Mouse (Mus musculus) MEL (cell line): ENCODE measurements around the gene Itgb6. TPM values are rescaled to one million over a fixed set of nuclear protein-coding genes. Genes with fewer than 3 reads are reported as not detected.

Source experiments
- DNase-seq: peaks from one replicate; pipeline ENCODE4 v3.0.0; 2011; ENCODE audit warnings: low read depth, low spot score
- H3K27ac ChIP-seq: 2 replicates; pipeline ENCODE4 v1.5.1; 2012; ENCODE audit warnings: low read depth, mild to moderate bottlenecking, control low read depth, low read length, moderate library complexity; ENCODE audit not compliant: control insufficient read depth
- H3K27me3 ChIP-seq, 2 experiments: fragments of 150-350 bp in 1 of 2; sonication (generic) in 1 of 2; 2 replicates each; pipeline ENCODE4 v1.6.1; 2012; ENCODE audit warnings: low read length in 2 of 2, mild to moderate bottlenecking in 2 of 2, improper control_type of control experiment in 1 of 2, moderate library complexity in 1 of 2; ENCODE audit not compliant: insufficient read depth in 2 of 2, control insufficient read depth in 1 of 2
- H3K36me3 ChIP-seq, 2 experiments: 2 replicates each; pipeline ENCODE4 v1.6.1; 2012 to 2014; ENCODE audit warnings: low read length in 2 of 2, improper control_type of control experiment in 1 of 2, inconsistent platforms in 1 of 2, mild to moderate bottlenecking in 1 of 2; ENCODE audit not compliant: insufficient read depth in 2 of 2, control insufficient read depth in 1 of 2
- H3K4me1 ChIP-seq, 2 experiments: fragments of 150-350 bp in 1 of 2; sonication (generic) in 1 of 2; 2 replicates each; pipeline ENCODE4 v1.6.1; 2012; ENCODE audit warnings: low read length in 2 of 2, improper control_type of control experiment in 1 of 2, mild to moderate bottlenecking in 1 of 2; ENCODE audit not compliant: insufficient read depth in 2 of 2, control insufficient read depth in 1 of 2
- H3K4me3 ChIP-seq, 2 experiments: fragments of 150-350 bp in 1 of 2; sonication (generic) in 1 of 2; 2 replicates each; pipeline ENCODE4 v1.5.1; 2012; ENCODE audit warnings: low read depth in 2 of 2, low read length in 2 of 2, mild to moderate bottlenecking in 2 of 2, moderate library complexity in 2 of 2, control low read depth in 1 of 2, improper control_type of control experiment in 1 of 2; ENCODE audit not compliant: control insufficient read depth in 1 of 2, insufficient read depth in 1 of 2
- H3K79me2 ChIP-seq: 2 replicates; pipeline ENCODE4 v1.6.1; 2012; ENCODE audit warnings: mild to moderate bottlenecking, low read length, moderate library complexity; ENCODE audit not compliant: control insufficient read depth, poor library complexity, insufficient read depth
- H3K9ac ChIP-seq: 2 replicates; pipeline ENCODE4 v1.6.1; 2012; ENCODE audit warnings: low read depth, mild to moderate bottlenecking, control low read depth, low read length, moderate library complexity; ENCODE audit not compliant: control insufficient read depth, poor library complexity, severe bottlenecking
- H3K9me3 ChIP-seq: fragments of 150-350 bp; sonication (generic); replicated peaks from 2 replicates; pipeline ENCODE4 v1.6.1; 2012; ENCODE audit warnings: mild to moderate bottlenecking, low read length, improper control_type of control experiment, moderate library complexity; ENCODE audit not compliant: insufficient read depth
- CHD2 ChIP-seq: IDR thresholded peaks from 2 replicates; pipeline ENCODE4 v1.6.1; 2011; ENCODE audit warnings: low read length, improper control_type of control experiment
- CTCF ChIP-seq, 3 experiments: IDR thresholded peaks in 2 of 3; conservative IDR thresholded peaks in 1 of 3; 2 replicates each; pipeline ENCODE4 v1.5.1; 2011 to 2012; ENCODE audit warnings: low read length in 3 of 3, low read depth in 2 of 3, mild to moderate bottlenecking in 2 of 3, improper control_type of control experiment in 1 of 3, inconsistent platforms in 1 of 3, mixed read lengths in 1 of 3, moderate library complexity in 1 of 3; ENCODE audit not compliant: control insufficient read depth in 1 of 3, insufficient read depth in 1 of 3, poor library complexity in 1 of 3, severe bottlenecking in 1 of 3
- E2F4 ChIP-seq: IDR thresholded peaks from 2 replicates; pipeline ENCODE4 v1.6.1; 2011; ENCODE audit warnings: low read depth, low read length, improper control_type of control experiment, borderline replicate concordance
- ELF1 ChIP-seq: IDR thresholded peaks from 2 replicates; pipeline ENCODE4 v1.6.1; 2014; ENCODE audit warnings: low read depth, mild to moderate bottlenecking, inconsistent platforms, low read length, improper control_type of control experiment, moderate library complexity
- EP300 ChIP-seq, 2 experiments: IDR thresholded peaks; 2 replicates each; pipeline ENCODE4 v1.6.1; 2011; ENCODE audit warnings: improper control_type of control experiment in 2 of 2, low read length in 2 of 2, low read depth in 1 of 2, mild to moderate bottlenecking in 1 of 2
- ETS1 ChIP-seq: IDR thresholded peaks from 2 replicates; pipeline ENCODE4 v1.6.1; 2012; ENCODE audit warnings: low read depth, mild to moderate bottlenecking, inconsistent platforms, low read length, improper control_type of control experiment, moderate library complexity
- HCFC1 ChIP-seq: IDR thresholded peaks from 2 replicates; pipeline ENCODE4 v1.6.1; 2012; ENCODE audit warnings: low read depth, mild to moderate bottlenecking, inconsistent platforms, low read length, improper control_type of control experiment, moderate library complexity
- KAT2A ChIP-seq: conservative IDR thresholded peaks from 2 replicates; pipeline ENCODE4 v1.6.1; 2012; ENCODE audit warnings: low read depth, low read length, improper control_type of control experiment, inconsistent platforms
- MAX ChIP-seq: IDR thresholded peaks from 2 replicates; pipeline ENCODE4 v1.6.1; 2011; ENCODE audit warnings: low read length, improper control_type of control experiment
- MXI1 ChIP-seq: IDR thresholded peaks from 2 replicates; pipeline ENCODE4 v1.6.1; 2011; ENCODE audit warnings: mild to moderate bottlenecking, low read depth, low read length, improper control_type of control experiment
- MYB ChIP-seq: IDR thresholded peaks from 2 replicates; pipeline ENCODE4 v1.6.1; 2011; ENCODE audit warnings: mild to moderate bottlenecking, low read depth, low read length, improper control_type of control experiment
- NELFE ChIP-seq: IDR thresholded peaks from 2 replicates; pipeline ENCODE4 v1.6.1; 2011; ENCODE audit warnings: low read depth, low read length, improper control_type of control experiment
- POLR2A ChIP-seq, 2 experiments: IDR thresholded peaks; 2 replicates each; pipeline ENCODE4 v1.6.1; 2011 to 2012; ENCODE audit warnings: low read length in 2 of 2, mild to moderate bottlenecking in 2 of 2, control low read depth in 1 of 2, improper control_type of control experiment in 1 of 2, low read depth in 1 of 2, moderate library complexity in 1 of 2; ENCODE audit not compliant: control insufficient read depth in 1 of 2, insufficient read depth in 1 of 2, poor library complexity in 1 of 2
- RAD21 ChIP-seq: IDR thresholded peaks from 2 replicates; pipeline ENCODE4 v1.6.1; 2011; ENCODE audit warnings: mild to moderate bottlenecking, low read depth, low read length, improper control_type of control experiment
- RCOR1 ChIP-seq: IDR thresholded peaks from 2 replicates; pipeline ENCODE4 v1.6.1; 2012; ENCODE audit warnings: low read depth, mild to moderate bottlenecking, inconsistent platforms, low read length, improper control_type of control experiment
- SIN3A ChIP-seq: IDR thresholded peaks from 2 replicates; pipeline ENCODE4 v1.6.1; 2012; ENCODE audit warnings: low read length, improper control_type of control experiment, inconsistent platforms
- SMC3 ChIP-seq: IDR thresholded peaks from 2 replicates; pipeline ENCODE4 v1.6.1; 2011; ENCODE audit warnings: low read depth, low read length, improper control_type of control experiment
- TAL1 ChIP-seq: IDR thresholded peaks from 2 replicates; pipeline ENCODE4 v1.6.1; 2012; ENCODE audit warnings: mild to moderate bottlenecking, inconsistent platforms, low read length, moderate library complexity, mixed read lengths
- TBP ChIP-seq: IDR thresholded peaks from 2 replicates; pipeline ENCODE4 v1.8.0; 2011; ENCODE audit warnings: low read depth, low read length, improper control_type of control experiment
- TCF12 ChIP-seq: IDR thresholded peaks from 2 replicates; pipeline ENCODE4 v1.6.1; 2014; ENCODE audit warnings: low read depth, mild to moderate bottlenecking, inconsistent platforms, low read length, improper control_type of control experiment, moderate library complexity
- UBTF ChIP-seq: IDR thresholded peaks from 2 replicates; pipeline ENCODE4 v1.6.1; 2012; ENCODE audit warnings: low read depth, mild to moderate bottlenecking, inconsistent platforms, low read length, improper control_type of control experiment, moderate library complexity, borderline replicate concordance; ENCODE audit not compliant: insufficient read depth
- USF1 ChIP-seq: IDR thresholded peaks from 2 replicates; pipeline ENCODE4 v1.6.1; 2014; ENCODE audit warnings: low read depth, mild to moderate bottlenecking, inconsistent platforms, low read length, improper control_type of control experiment, moderate library complexity
- ZC3H11A ChIP-seq: IDR thresholded peaks from 2 replicates; pipeline ENCODE4 v1.6.1; 2012; ENCODE audit warnings: low read depth, mild to moderate bottlenecking, inconsistent platforms, low read length, improper control_type of control experiment
- ZMIZ1 ChIP-seq: IDR thresholded peaks from 2 replicates; pipeline ENCODE4 v1.6.1; 2012; ENCODE audit warnings: low read depth, mild to moderate bottlenecking, inconsistent platforms, low read length, improper control_type of control experiment, moderate library complexity
- polyA plus RNA-seq, 2 experiments: library from polyadenylated mRNA; stranded (reverse) in 1 of 2; unstranded in 1 of 2; fragments of >175 nt in 1 of 2; fragments of >200 nt in 1 of 2; gene quantifications; 2 replicates each; pipeline versions ENCODE4 v1.2.1 to v1.2.4; 2012; ENCODE audit warnings: low replicate concordance in 2 of 2, low read depth in 1 of 2; ENCODE audit not compliant: insufficient read length in 2 of 2, insufficient read depth in 1 of 2, missing spikeins in 1 of 2
- total RNA-seq: library from RNA; depleted of rRNA; stranded (reverse); fragments of 300-350 nt; gene quantifications from 2 replicates; pipeline ENCODE4 v1.2.3, GENCODE M21; 2012

Gene Itgb6
- total and polyA plus RNA-seq, 3 experiments: not detected

- Histone ChIP-seq H3K4me3 (no peak overlapping the region), H3K27ac (no peak overlapping the region), H3K9ac (no peak overlapping the region), H3K79me2 (no peaks in the 10 kb centered on the region), H3K36me3 (no peaks in the 10 kb centered on the region), H3K27me3 (no peaks in the 10 kb centered on the region), H3K4me1 (no peaks in the 10 kb centered on the region), H3K9me3 (no peaks in the 10 kb centered on the region)
- DNase-seq: no peak
- TF ChIP-seq POLR2A (IDR thresholded peaks at IDR 0.05; ENCODE audit: control insufficient read depth in 1 of 2, insufficient read depth in 1 of 2, low read depth in 1 of 2, low read length in 2 of 2, poor library complexity in 1 of 2) (no peak), CHD2 (no peak), TBP (no peak)
These were observed 2.2 kb upstream of the Itgb6 start for GRCm38 (mm10) chr2:60724660-60725059.

DNA sequence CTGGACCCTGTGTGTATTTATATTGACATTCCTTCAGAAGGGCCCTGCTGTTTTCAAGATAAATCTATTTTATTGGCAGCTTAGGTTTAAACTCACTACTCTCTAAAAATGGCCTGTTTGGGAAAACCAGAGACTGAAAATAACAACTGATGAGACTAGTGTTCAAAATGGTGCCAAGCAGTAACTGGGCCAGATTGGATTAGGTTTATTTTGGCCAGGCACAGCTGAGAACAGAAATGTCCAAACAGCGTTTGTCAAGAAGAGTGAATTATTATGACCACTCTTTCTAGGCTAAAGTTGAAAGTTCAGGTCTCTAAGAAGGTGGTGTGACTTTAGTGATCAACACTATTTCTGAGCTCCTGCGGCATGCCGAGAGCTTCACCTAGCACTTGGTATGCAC, 524 bp upstream of the Itgb6 start:
- H3K9ac ChIP-seq: no peak overlapping the region

GRCm38 (mm10) chr2:60720906-60721305, 1.5 kb downstream of the Itgb6 start:
- DNase-seq: peak; percentile 41

More for the DNA sequence above, 524 bp upstream of the Itgb6 start:
- no peaks in the 10 kb centered on the region for H3K36me3 ChIP-seq
- H3K4me3 ChIP-seq: no peak overlapping the region
- H3K79me2 ChIP-seq: no peaks in the 10 kb centered on the region
- no peaks in the 10 kb centered on the region for H3K9me3 ChIP-seq
- H3K27ac ChIP-seq: no peak overlapping the region
- no peak for TF ChIP-seq SIN3A
- TF ChIP-seq ETS1: no peak
- no peak for TF ChIP-seq SMC3
- TF ChIP-seq TCF12: no peak
- TF ChIP-seq TAL1: no peak
- no peak for TF ChIP-seq HCFC1
- no peak for TF ChIP-seq UBTF
- no peak for TF ChIP-seq RCOR1
- no peak for TF ChIP-seq E2F4
- TF ChIP-seq USF1: no peak
- TF ChIP-seq EP300 (IDR thresholded peaks at IDR 0.05; ENCODE audit: low read depth in 1 of 2, low read length in 2 of 2): no peak
- TF ChIP-seq MYB: no peak
- no peak for TF ChIP-seq RAD21
- TF ChIP-seq KAT2A: no peak
- no peak for DNase-seq
- no peaks in the 10 kb centered on the region for H3K27me3 ChIP-seq
- H3K4me1 ChIP-seq: no peaks in the 10 kb centered on the region

More at GRCm38 (mm10) chr2:60720906-60721305, 1.5 kb downstream of the Itgb6 start:
- Histone ChIP-seq H3K4me1 (no peaks in the 10 kb centered on the region), H3K9me3 (no peaks in the 10 kb centered on the region), H3K4me3 (no peak overlapping the region), H3K79me2 (no peaks in the 10 kb centered on the region), H3K9ac (no peak overlapping the region), H3K36me3 (no peaks in the 10 kb centered on the region), H3K27ac (no peak overlapping the region), H3K27me3 (peaks cover 0 to 3% of the 10 kb centered on the region in 2 experiments; a peak in 2 of 4 replicates)
- no peak for TF ChIP-seq NELFE
- no peak for TF ChIP-seq TAL1
- peak; percentile 77 for TF ChIP-seq RAD21
- TF ChIP-seq E2F4: no peak
- no peak for TF ChIP-seq MAX
- no peak for TF ChIP-seq MXI1
- no peak for TF ChIP-seq ZMIZ1
- TF ChIP-seq SMC3: peak; percentile 93
- 0 out of 2 replicates have a peak, but pooled peaks have one; percentile 10 for TF ChIP-seq ELF1
- TF ChIP-seq USF1: no peak
- TF ChIP-seq CTCF (IDR thresholded peaks at IDR 0.05 in 2 of 3, conservative IDR thresholded peaks at IDR 0.05 in 1 of 3; ENCODE audit: control insufficient read depth in 1 of 3, insufficient read depth in 1 of 3, low read depth in 2 of 3, low read length in 3 of 3, poor library complexity in 1 of 3, severe bottlenecking in 1 of 3): peak; percentile 60 to 80 (median 70)
- TF ChIP-seq ZC3H11A: peak; percentile 76
- TF ChIP-seq CHD2: no peak
- TF ChIP-seq TBP: no peak
- no peak for TF ChIP-seq HCFC1
